Mouse (Mus musculus): ENCODE data around the gene Tgm5. TPM values are rescaled to one million over a fixed set of nuclear protein-coding genes. Genes with fewer than 3 reads are reported as not detected.
"Not testable (repeated sequence)": the region's sequence is repeated elsewhere in the genome, so short reads cannot be mapped to it uniquely, and the experiment has no call there.

Gene Tgm5
- total RNA-seq, 2 experiments from 2014 or later, result not detected

- peak; percentile 11 to 15 for DNase-seq
Measured at GRCm38 (mm10) chr2:121041098-121041497, 44.5 kb downstream of the Tgm5 start.

- DNase-seq, result no peak
Measured at GRCm38 (mm10) chr2:121039382-121039781, 46.3 kb downstream of the Tgm5 start.

GRCm38 (mm10) chr2:121038851-121039250 is 46.8 kb downstream of the Tgm5 start:
- DNase-seq, result not testable (repeated sequence)

- no peak for DNase-seq
Measured at GRCm38 (mm10) chr2:121036733-121037341, 48.8 kb downstream of the Tgm5 start, which contains the start of gene Epb42. Gene Epb42 (minus strand): TSS chr2:121037072.

- no peak for DNase-seq
Measured at GRCm38 (mm10) chr2:121022918-121023317, 62.7 kb downstream of the Tgm5 start.

GRCm38 (mm10) chr2:121017151-121017550 is 68.5 kb downstream of the Tgm5 start:
- peak; percentile 28 to 53 for DNase-seq

- no peak for DNase-seq
Measured at GRCm38 (mm10) chr2:121016226-121016625, 69.4 kb downstream of the Tgm5 start.

- DNase-seq, result no peak
Measured at GRCm38 (mm10) chr2:121015507-121015906, 70.1 kb downstream of the Tgm5 start.

GRCm38 (mm10) chr2:121012676-121013075 is 73.0 kb downstream of the Tgm5 start:
- no peak for DNase-seq

- no peak for DNase-seq
Measured at GRCm38 (mm10) chr2:121009071-121009677, 76.5 kb downstream of the Tgm5 start.

GRCm38 (mm10) chr2:121008664-121009007 is 77.0 kb downstream of the Tgm5 start:
- DNase-seq, result peak in 1 of 2 experiments; percentile 9

GRCm38 (mm10) chr2:121007925-121008663 is 77.5 kb downstream of the Tgm5 start, which contains the start of gene Ccndbp1:
Gene Ccndbp1 (plus strand): TSS chr2:121008403.
- DNase-seq, result peak; percentile 92 to 95

GRCm38 (mm10) chr2:121006986-121007385 is 78.7 kb downstream of the Tgm5 start:
- DNase-seq, result no peak

GRCm38 (mm10) chr2:121004018-121004811 is 81.4 kb downstream of the Tgm5 start:
- no peak for DNase-seq

- DNase-seq, result no peak
Measured at GRCm38 (mm10) chr2:121003586-121003985, 82.1 kb downstream of the Tgm5 start.

- no peak for DNase-seq
Measured at GRCm38 (mm10) chr2:120998863-120999262, 86.8 kb downstream of the Tgm5 start.

- not testable (repeated sequence) for DNase-seq
Measured at GRCm38 (mm10) chr2:120996607-120997006, 89.0 kb downstream of the Tgm5 start.

Other genes with a start within 250 kb of the Tgm5 start
- gene Cdan1, start 235.7 kb downstream of the Tgm5 start, total RNA-seq (2021), result 10 to 100 TPM in 1 of 2 experiments, 1 to 10 TPM in 1; 8.9 to 11.1 TPM
- 10 to 100 TPM; 10.1 to 13.2 TPM for gene Ttbk2, start 235.2 kb downstream of the Tgm5 start, total RNA-seq (2021)
- gene Ubr1, start 115.1 kb downstream of the Tgm5 start, total RNA-seq (2021), result 10 to 100 TPM; 18.9 to 21.4 TPM
- gene Tmem62, start 108.8 kb downstream of the Tgm5 start, total RNA-seq (2021), result 1 to 10 TPM; 3.3 to 3.5 TPM
- gene Ccndbp1, start 77.4 kb downstream of the Tgm5 start, total RNA-seq (2021), result 10 to 100 TPM; 32.5 to 35.2 TPM
- gene Epb42, start 48.8 kb downstream of the Tgm5 start, total RNA-seq (2021), result under 1 TPM in 1 of 2 experiments, not detected in 1; 0.44 TPM
- gene Tgm7, start 24.0 kb upstream of the Tgm5 start, total RNA-seq (2021), result not detected
- gene Adal, start 54.6 kb upstream of the Tgm5 start, total RNA-seq (2021), result 10 to 100 TPM; 10.3 to 11.2 TPM
- 1 to 10 TPM; 8.8 to 9.4 TPM for gene Lcmt2, start 54.8 kb upstream of the Tgm5 start, total RNA-seq (2021)
- gene Tubgcp4, start 84.8 kb upstream of the Tgm5 start, total RNA-seq (2021), result 10 to 100 TPM; 16.4 to 21.3 TPM
- 1 to 10 TPM; 5.8 to 6.8 TPM for gene Zscan29, start 85.3 kb upstream of the Tgm5 start, total RNA-seq (2021)
- 10 to 100 TPM; 28.1 to 28.4 TPM for gene Trp53bp1, start 185.6 kb upstream of the Tgm5 start, total RNA-seq (2021)
- 1 to 10 TPM; 3.5 to 3.8 TPM for gene Map1a, start 203.8 kb upstream of the Tgm5 start, total RNA-seq (2021)